Mouse (Mus musculus): ENCODE measurements around the gene Pitpnc1. TPM values are rescaled to one million over a fixed set of nuclear protein-coding genes. Genes with fewer than 3 reads are reported as not detected.

The Pitpnc1 gene
- polyA plus RNA-seq, 1 experiment: 14.0 TPM

GRCm38 (mm10) chr11:107310338-107311121 lies 160.0 kb downstream of the Pitpnc1 start:
- WGBS: 73% methylated on average over 20 of the region's 20 CpGs
- H3K4me1 ChIP-seq (ENCODE audit: control insufficient read depth, insufficient read depth, low read length): no peaks in the 10 kb centered on the region; the same call in 1 of the 2 replicates
- no peak for TF ChIP-seq POLR2A (IDR thresholded peaks at IDR 0.05; ENCODE audit: borderline replicate concordance, control insufficient read depth, low read depth, low read length)
- TF ChIP-seq CTCF (IDR thresholded peaks at IDR 0.05; ENCODE audit: control insufficient read depth, insufficient read depth, low read length): no peak
- no peak overlapping the region for H3K4me3 ChIP-seq (replicated peaks; ENCODE audit: control insufficient read depth, low read depth, low read length)
- H3K27ac ChIP-seq (ENCODE audit: control insufficient read depth, insufficient read depth, low read depth, low read length, poor library complexity): no peak overlapping the region

GRCm38 (mm10) chr11:107306170-107306569 lies 164.3 kb downstream of the Pitpnc1 start:
- Histone ChIP-seq H3K4me1 (ENCODE audit: control insufficient read depth, insufficient read depth, low read length) (no peaks in the 10 kb centered on the region; the same call in 1 of the 2 replicates), H3K4me3 (replicated peaks; ENCODE audit: control insufficient read depth, low read depth, low read length) (no peak overlapping the region), H3K27ac (ENCODE audit: control insufficient read depth, insufficient read depth, low read depth, low read length, poor library complexity) (no peak overlapping the region)
- 91% methylated on average over 11 of the region's 11 CpGs for WGBS
- no peak for TF ChIP-seq POLR2A (IDR thresholded peaks at IDR 0.05; ENCODE audit: borderline replicate concordance, control insufficient read depth, low read depth, low read length)
- no peak for TF ChIP-seq CTCF (IDR thresholded peaks at IDR 0.05; ENCODE audit: control insufficient read depth, insufficient read depth, low read length)

GRCm38 (mm10) chr11:107302141-107302540 lies 168.4 kb downstream of the Pitpnc1 start:
- H3K27ac ChIP-seq (ENCODE audit: control insufficient read depth, insufficient read depth, low read depth, low read length, poor library complexity): no peak overlapping the region
- WGBS: 62% methylated on average over 4 of the region's 4 CpGs
- H3K4me3 ChIP-seq (replicated peaks; ENCODE audit: control insufficient read depth, low read depth, low read length): no peak overlapping the region
- TF ChIP-seq CTCF (IDR thresholded peaks at IDR 0.05; ENCODE audit: control insufficient read depth, insufficient read depth, low read length) (no peak), POLR2A (IDR thresholded peaks at IDR 0.05; ENCODE audit: borderline replicate concordance, control insufficient read depth, low read depth, low read length) (no peak)
- H3K4me1 ChIP-seq (ENCODE audit: control insufficient read depth, insufficient read depth, low read length): no peaks in the 10 kb centered on the region

- TF ChIP-seq POLR2A (IDR thresholded peaks at IDR 0.05; ENCODE audit: borderline replicate concordance, control insufficient read depth, low read depth, low read length): no peak
- no peaks in the 10 kb centered on the region for H3K4me1 ChIP-seq (ENCODE audit: control insufficient read depth, insufficient read depth, low read length)
- H3K27ac ChIP-seq (ENCODE audit: control insufficient read depth, insufficient read depth, low read depth, low read length, poor library complexity): no peak overlapping the region
- no peak overlapping the region for H3K4me3 ChIP-seq (replicated peaks; ENCODE audit: control insufficient read depth, low read depth, low read length)
Measured at GRCm38 (mm10) chr11:107300235-107300634, 170.3 kb downstream of the Pitpnc1 start.

- H3K4me1 ChIP-seq (ENCODE audit: control insufficient read depth, insufficient read depth, low read length): no peaks in the 10 kb centered on the region
- no peak overlapping the region for H3K4me3 ChIP-seq (replicated peaks; ENCODE audit: control insufficient read depth, low read depth, low read length)
- WGBS: 84% methylated on average over 9 of the region's 9 CpGs
- TF ChIP-seq CTCF (IDR thresholded peaks at IDR 0.05; ENCODE audit: control insufficient read depth, insufficient read depth, low read length) (no peak), POLR2A (IDR thresholded peaks at IDR 0.05; ENCODE audit: borderline replicate concordance, control insufficient read depth, low read depth, low read length) (no peak)
- no peak overlapping the region for H3K27ac ChIP-seq (ENCODE audit: control insufficient read depth, insufficient read depth, low read depth, low read length, poor library complexity)
Measured at GRCm38 (mm10) chr11:107299511-107300120, 170.9 kb downstream of the Pitpnc1 start.

- Histone ChIP-seq H3K4me3 (replicated peaks; ENCODE audit: control insufficient read depth, low read depth, low read length) (no peak overlapping the region), H3K27ac (ENCODE audit: control insufficient read depth, insufficient read depth, low read depth, low read length, poor library complexity) (no peak overlapping the region), H3K4me1 (ENCODE audit: control insufficient read depth, insufficient read depth, low read length) (no peaks in the 10 kb centered on the region)
- TF ChIP-seq CTCF (IDR thresholded peaks at IDR 0.05; ENCODE audit: control insufficient read depth, insufficient read depth, low read length): no peak
- 63% methylated on average over 4 of the region's 4 CpGs for WGBS
Measured at GRCm38 (mm10) chr11:107296176-107296575, 174.3 kb downstream of the Pitpnc1 start.

- 93% methylated on average over 13 of the region's 13 CpGs for WGBS
- Histone ChIP-seq H3K4me1 (ENCODE audit: control insufficient read depth, insufficient read depth, low read length) (no peaks in the 10 kb centered on the region), H3K27ac (ENCODE audit: control insufficient read depth, insufficient read depth, low read depth, low read length, poor library complexity) (no peak overlapping the region), H3K4me3 (replicated peaks; ENCODE audit: control insufficient read depth, low read depth, low read length) (no peak overlapping the region)
- TF ChIP-seq CTCF (IDR thresholded peaks at IDR 0.05; ENCODE audit: control insufficient read depth, insufficient read depth, low read length): no peak
- TF ChIP-seq POLR2A (IDR thresholded peaks at IDR 0.05; ENCODE audit: borderline replicate concordance, control insufficient read depth, low read depth, low read length): no peak
Measured at GRCm38 (mm10) chr11:107292036-107292435, 178.5 kb downstream of the Pitpnc1 start.

GRCm38 (mm10) chr11:107288186-107288563 lies 182.3 kb downstream of the Pitpnc1 start:
- TF ChIP-seq CTCF (IDR thresholded peaks at IDR 0.05; ENCODE audit: control insufficient read depth, insufficient read depth, low read length) (no peak), POLR2A (IDR thresholded peaks at IDR 0.05; ENCODE audit: borderline replicate concordance, control insufficient read depth, low read depth, low read length) (no peak)

More at GRCm38 (mm10) chr11:107288186-107288563, 182.3 kb downstream of the Pitpnc1 start:
- Histone ChIP-seq H3K4me3 (replicated peaks; ENCODE audit: control insufficient read depth, low read depth, low read length) (no peak overlapping the region), H3K4me1 (ENCODE audit: control insufficient read depth, insufficient read depth, low read length) (no peaks in the 10 kb centered on the region), H3K27ac (ENCODE audit: control insufficient read depth, insufficient read depth, low read depth, low read length, poor library complexity) (no peak overlapping the region)
- WGBS: 89% methylated on average over 2 of the region's 2 CpGs

Measured in bone marrow, adult 2 months (tissue).